Mouse (Mus musculus): ENCODE data around the gene Habp2. TPM values are rescaled to one million over a fixed set of nuclear protein-coding genes. Genes with fewer than 3 reads are reported as not detected.

Gene Habp2
- polyA plus RNA-seq, 1 experiment, result 303 TPM

GRCm38 (mm10) chr19:56367778-56368177 lies 80.8 kb downstream of the Habp2 start:
- Histone ChIP-seq H3K4me1 (ENCODE audit: control insufficient read depth, insufficient read depth, low read length) (no peaks in the 10 kb centered on the region), H3K36me3 (ENCODE audit: control insufficient read depth, insufficient read depth, low read length) (no peaks in the 10 kb centered on the region), H3K4me3 (ENCODE audit: insufficient read depth, low read depth, low read length) (no peak overlapping the region), H3K27me3 (replicated peaks; ENCODE audit: control insufficient read depth, insufficient read depth, low read length) (no peaks in the 10 kb centered on the region), H3K27ac (ENCODE audit: insufficient read depth, low read depth, low read length) (no peak overlapping the region)
- DNase-seq, result no peak
- no peak for TF ChIP-seq CTCF (conservative IDR thresholded peaks at IDR 0.05; ENCODE audit: insufficient read depth, insufficient read length, low read depth, low read length)
- TF ChIP-seq POLR2A (IDR thresholded peaks at IDR 0.05; ENCODE audit: low read depth, low read length), result no peak
- WGBS, result 82% methylated on average over 7 of the region's 7 CpGs

GRCm38 (mm10) chr19:56368912-56369311 lies 82.0 kb downstream of the Habp2 start:
- no peaks in the 10 kb centered on the region for H3K27me3 ChIP-seq (replicated peaks; ENCODE audit: control insufficient read depth, insufficient read depth, low read length)
- no peak overlapping the region for H3K4me3 ChIP-seq (ENCODE audit: insufficient read depth, low read depth, low read length)
- no peak for DNase-seq
- TF ChIP-seq CTCF (conservative IDR thresholded peaks at IDR 0.05; ENCODE audit: insufficient read depth, insufficient read length, low read depth, low read length), result no peak
- TF ChIP-seq POLR2A (IDR thresholded peaks at IDR 0.05; ENCODE audit: low read depth, low read length), result no peak
- WGBS, result 89% methylated on average over 7 of the region's 7 CpGs
- H3K27ac ChIP-seq (ENCODE audit: insufficient read depth, low read depth, low read length), result no peak overlapping the region
- H3K4me1 ChIP-seq (ENCODE audit: control insufficient read depth, insufficient read depth, low read length), result no peaks in the 10 kb centered on the region
- H3K36me3 ChIP-seq (ENCODE audit: control insufficient read depth, insufficient read depth, low read length), result no peaks in the 10 kb centered on the region

Other genes starting within 250 kb of the Habp2 start
- gene Nrap, start 102.9 kb downstream of the Habp2 start, polyA plus RNA-seq (2012; rRNA removed), result 1.1 and 5.0 TPM in 2 replicates
- 12.0 and 12.4 TPM in 2 replicates for gene Casp7, start 110.0 kb downstream of the Habp2 start, polyA plus RNA-seq (2012; rRNA removed)
- gene Plekhs1, start 174.5 kb downstream of the Habp2 start, polyA plus RNA-seq (2012; rRNA removed), result 0.12 and 0.17 TPM in 2 replicates